Mouse (Mus musculus): ENCODE data around the gene Lmnb2. TPM values are rescaled to one million over a fixed set of nuclear protein-coding genes. Genes with fewer than 3 reads are reported as not detected.

Gene Lmnb2
- polyA plus RNA-seq (2015; fragmentation: Nextera tagmentation; extraction: Ambion mirVana): 54.0 and 54.9 TPM in 2 replicates

DNA sequence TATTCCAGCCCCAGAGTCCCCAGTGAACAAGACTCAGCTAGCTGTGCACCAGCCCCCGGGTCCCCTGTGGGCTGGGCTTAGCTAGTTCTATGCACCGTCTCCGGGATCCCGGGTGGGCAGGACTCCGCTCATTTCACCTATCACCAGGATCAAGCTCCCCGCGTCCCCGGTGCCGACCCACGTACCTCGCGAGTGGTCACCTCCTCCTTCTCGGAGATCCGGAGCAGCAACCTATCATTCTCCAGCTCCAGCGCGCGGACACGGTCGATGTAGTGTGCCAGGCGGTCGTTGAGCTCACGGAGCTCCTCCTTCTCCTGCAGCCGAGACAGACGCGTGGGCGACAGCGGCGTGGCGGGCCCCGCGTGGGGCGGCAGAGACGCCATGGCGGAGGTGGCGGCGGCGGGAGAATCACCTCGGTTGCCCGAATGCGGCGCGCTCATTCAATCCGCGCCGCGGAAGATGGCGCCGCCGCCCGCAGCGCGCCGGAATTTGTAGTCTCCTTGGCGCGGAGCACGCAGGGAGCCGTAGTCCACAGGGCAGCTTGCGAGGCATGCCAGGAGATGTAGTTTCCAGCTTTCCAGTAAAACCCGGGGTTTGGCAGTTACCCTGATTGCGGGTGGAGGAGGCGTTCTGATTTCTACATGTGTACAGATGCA is at the start of gene Lmnb2:
Lmnb2 (minus strand) TSS at position 467 of the 656 bp plus-strand sequence.
- peak; percentile 87 for ATAC-seq
- H3K4me2 ChIP-seq: peak within 1 kb of the TSS; percentile 99
- H3K36me3 ChIP-seq (ENCODE audit: poor library complexity, severe bottlenecking): peaks cover 23% of the 10 kb centered on the region
- H3K27ac ChIP-seq: peak within 1 kb of the TSS; percentile 48; the same call in 1 of the 2 replicates
- H3K27me3 ChIP-seq: no peaks in the 10 kb centered on the region
- peaks cover 31% of the 10 kb centered on the region for H3K4me1 ChIP-seq
- no peaks in the 10 kb centered on the region for H3K9me3 ChIP-seq (replicated peaks)
- H3K9ac ChIP-seq: peak within 1 kb of the TSS; percentile 90
- peak within 1 kb of the TSS; percentile 93 for H3K4me3 ChIP-seq
- WGBS: 1% methylated on average over 61 of the region's 61 CpGs

DNA sequence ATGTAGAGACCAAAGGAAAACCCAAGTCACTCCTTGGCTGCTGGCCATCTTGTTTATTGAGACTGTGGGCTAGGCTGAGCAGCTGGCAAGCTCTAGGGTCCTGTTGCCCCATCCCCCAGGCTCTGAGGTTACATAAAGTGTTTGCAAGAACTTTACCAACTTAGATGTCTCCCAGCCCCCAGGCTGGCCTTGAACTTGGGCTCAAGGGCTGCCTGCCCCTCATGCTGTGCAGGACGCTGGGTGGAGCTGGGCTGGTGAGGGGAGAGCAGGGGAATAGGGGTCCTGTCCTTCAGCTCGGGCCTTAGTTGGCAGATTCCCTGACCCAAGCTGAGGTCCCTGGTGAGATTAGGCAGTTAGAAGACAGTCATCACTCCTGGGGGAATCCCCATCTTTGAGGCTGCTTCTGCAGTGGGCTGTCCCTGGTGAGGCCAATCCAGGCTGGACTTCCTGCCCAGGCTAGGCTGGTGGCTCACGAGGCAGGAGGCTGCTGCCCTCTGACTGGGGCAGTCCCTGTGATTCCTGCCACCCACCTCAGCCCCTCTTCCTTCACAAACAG is 49.1 kb upstream of the Lmnb2 start:
- Histone ChIP-seq H3K9ac (no peak overlapping the region), H3K27ac (no peak overlapping the region; the same call in 1 of the 2 replicates), H3K4me1 (peaks cover 11% of the 10 kb centered on the region), H3K9me3 (replicated peaks) (no peaks in the 10 kb centered on the region), H3K4me2 (no peak overlapping the region), H3K36me3 (ENCODE audit: poor library complexity, severe bottlenecking) (no peaks in the 10 kb centered on the region), H3K4me3 (no peak overlapping the region), H3K27me3 (no peaks in the 10 kb centered on the region)
- ATAC-seq: no peak
- WGBS: 75% methylated on average over 3 of the region's 3 CpGs

DNA sequence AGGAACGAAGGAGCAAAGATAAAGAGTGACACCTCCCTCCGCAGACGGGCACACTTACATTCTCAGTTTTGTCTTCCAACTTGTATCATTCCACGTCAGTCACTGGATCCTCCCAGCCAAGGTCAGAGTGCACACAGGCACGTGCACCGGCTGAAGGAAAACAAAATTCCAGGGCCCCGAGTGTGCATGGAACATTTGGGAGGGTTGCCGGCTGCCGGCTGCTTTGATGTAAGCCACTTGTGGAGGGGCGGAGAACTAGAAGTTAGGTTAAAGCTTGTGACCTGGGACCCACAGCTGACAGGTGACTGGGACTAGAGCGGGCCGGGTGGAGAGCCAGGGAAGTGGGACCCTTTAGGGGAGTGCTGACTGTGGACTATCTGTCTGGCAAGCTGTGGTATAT is 48.3 kb upstream of the Lmnb2 start:
- H3K4me1 ChIP-seq: peaks cover 12% of the 10 kb centered on the region
- no peaks in the 10 kb centered on the region for H3K36me3 ChIP-seq (ENCODE audit: poor library complexity, severe bottlenecking)
- no peak for ATAC-seq
- 63% methylated on average over 12 of the region's 12 CpGs for WGBS
- H3K9me3 ChIP-seq (replicated peaks): no peaks in the 10 kb centered on the region
- H3K9ac ChIP-seq: no peak overlapping the region
- no peaks in the 10 kb centered on the region for H3K27me3 ChIP-seq
- no peak overlapping the region for H3K4me2 ChIP-seq
- H3K27ac ChIP-seq: no peak overlapping the region
- no peak overlapping the region for H3K4me3 ChIP-seq

DNA sequence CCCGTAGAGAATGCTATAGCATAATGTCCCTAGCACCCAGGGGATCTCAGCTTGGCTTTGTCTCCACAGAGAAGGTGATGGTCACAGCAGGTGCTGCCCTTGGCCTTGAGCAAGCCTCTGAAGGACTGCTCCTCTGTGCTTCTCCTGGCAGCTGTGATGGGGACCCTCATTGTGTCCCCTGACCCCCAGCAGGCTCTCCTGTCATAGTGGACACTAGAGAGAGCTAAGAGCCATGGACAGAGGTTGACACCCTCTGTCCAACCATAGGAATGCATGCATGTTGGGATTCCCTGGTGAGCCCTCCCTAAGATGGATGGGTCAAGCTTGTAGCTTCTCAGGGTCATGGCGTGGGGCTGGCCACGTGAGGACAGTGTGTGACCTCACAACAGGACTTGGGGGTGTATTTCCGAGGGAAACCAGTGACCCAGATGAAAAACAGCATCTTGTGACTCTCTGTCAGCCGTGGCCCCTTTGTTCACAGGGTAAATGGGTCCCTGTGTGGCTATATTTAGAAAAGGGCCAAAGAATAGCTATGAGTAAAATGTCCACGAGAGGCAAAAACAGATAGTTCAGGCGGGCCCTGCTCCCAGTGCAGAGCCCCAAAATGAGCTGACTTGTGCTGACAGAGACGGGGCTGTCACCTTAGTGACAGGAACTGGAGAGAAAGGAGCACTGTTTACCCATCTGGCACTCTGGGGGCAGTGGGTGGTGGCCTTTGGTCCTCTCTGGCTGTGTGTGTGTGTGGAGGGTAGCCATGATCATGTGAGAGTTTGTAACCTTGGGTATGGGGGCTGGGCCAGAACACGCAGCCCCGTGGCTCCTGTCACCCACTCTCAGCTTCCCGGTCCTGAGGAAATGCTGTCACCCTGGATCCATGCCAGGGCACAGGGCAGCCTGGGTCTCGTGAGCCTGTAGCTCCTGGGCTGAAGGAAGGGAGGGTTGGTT is 45.3 kb upstream of the Lmnb2 start:
- no peak for ATAC-seq
- Histone ChIP-seq H3K9ac (no peak overlapping the region), H3K27ac (no peak overlapping the region), H3K4me1 (peaks cover 15% of the 10 kb centered on the region), H3K36me3 (ENCODE audit: poor library complexity, severe bottlenecking) (no peaks in the 10 kb centered on the region), H3K4me3 (no peak overlapping the region), H3K4me2 (no peak overlapping the region), H3K9me3 (replicated peaks) (no peaks in the 10 kb centered on the region), H3K27me3 (peaks cover 5% of the 10 kb centered on the region; the same call in 1 of the 2 replicates)
- 61% methylated on average over 12 of the region's 12 CpGs for WGBS

DNA sequence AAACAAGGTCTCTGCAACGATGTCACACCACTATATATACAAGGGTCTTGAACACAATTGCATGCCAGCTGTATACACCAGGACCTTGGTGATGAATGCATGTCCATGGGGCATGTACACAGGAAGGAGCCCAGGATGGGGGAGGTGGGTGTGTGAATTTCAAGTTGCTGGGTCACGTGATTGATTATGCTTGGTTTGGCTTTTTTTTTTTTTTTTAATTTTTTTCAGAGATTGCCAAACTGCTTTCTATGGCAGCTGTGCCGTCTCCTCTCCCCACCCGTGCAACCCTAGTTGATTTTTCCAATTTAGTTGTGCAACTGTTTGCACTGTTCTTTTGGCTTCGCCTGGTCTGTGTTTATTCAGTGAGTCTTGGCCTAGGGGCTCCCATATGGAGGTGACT is 44.5 kb upstream of the Lmnb2 start:
- Histone ChIP-seq H3K27ac (no peak overlapping the region), H3K4me3 (no peak overlapping the region), H3K9ac (no peak overlapping the region), H3K9me3 (replicated peaks) (no peaks in the 10 kb centered on the region), H3K36me3 (ENCODE audit: poor library complexity, severe bottlenecking) (no peaks in the 10 kb centered on the region), H3K4me2 (no peak overlapping the region), H3K27me3 (peaks cover 5% of the 10 kb centered on the region; the same call in 1 of the 2 replicates), H3K4me1 (peaks cover 15% of the 10 kb centered on the region)
- 79% methylated on average over 5 of the region's 5 CpGs for WGBS
- ATAC-seq: no peak

DNA sequence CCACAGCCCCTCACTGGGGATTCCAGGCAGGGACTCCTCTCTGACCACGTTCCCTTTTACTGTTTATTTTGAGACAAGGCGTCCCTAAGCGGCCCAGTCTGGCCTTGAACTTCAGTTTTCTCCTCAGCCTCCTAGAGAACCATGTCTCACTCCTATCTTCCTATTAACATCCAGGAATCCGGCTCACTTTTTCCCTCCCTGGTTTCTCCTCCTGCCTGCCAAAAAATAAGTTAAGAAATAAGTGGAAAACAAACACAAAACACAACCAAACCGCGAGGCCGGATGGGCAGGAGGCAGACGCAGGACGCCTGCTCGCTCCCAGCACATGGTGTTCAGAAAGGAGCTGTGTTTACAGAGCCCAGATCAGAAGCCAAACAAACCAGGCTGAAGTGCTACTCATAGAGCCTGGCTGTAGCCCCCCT is 44.0 kb upstream of the Lmnb2 start:
- H3K4me3 ChIP-seq: no peak overlapping the region
- H3K4me1 ChIP-seq: peaks cover 11% of the 10 kb centered on the region
- 61% methylated on average over 10 of the region's 10 CpGs for WGBS
- no peak overlapping the region for H3K27ac ChIP-seq
- H3K27me3 ChIP-seq: peaks cover 5% of the 10 kb centered on the region; the same call in 1 of the 2 replicates
- no peak overlapping the region for H3K9ac ChIP-seq
- H3K4me2 ChIP-seq: no peak overlapping the region
- H3K9me3 ChIP-seq (replicated peaks): no peaks in the 10 kb centered on the region
- ATAC-seq: no peak
- H3K36me3 ChIP-seq (ENCODE audit: poor library complexity, severe bottlenecking): no peaks in the 10 kb centered on the region

DNA sequence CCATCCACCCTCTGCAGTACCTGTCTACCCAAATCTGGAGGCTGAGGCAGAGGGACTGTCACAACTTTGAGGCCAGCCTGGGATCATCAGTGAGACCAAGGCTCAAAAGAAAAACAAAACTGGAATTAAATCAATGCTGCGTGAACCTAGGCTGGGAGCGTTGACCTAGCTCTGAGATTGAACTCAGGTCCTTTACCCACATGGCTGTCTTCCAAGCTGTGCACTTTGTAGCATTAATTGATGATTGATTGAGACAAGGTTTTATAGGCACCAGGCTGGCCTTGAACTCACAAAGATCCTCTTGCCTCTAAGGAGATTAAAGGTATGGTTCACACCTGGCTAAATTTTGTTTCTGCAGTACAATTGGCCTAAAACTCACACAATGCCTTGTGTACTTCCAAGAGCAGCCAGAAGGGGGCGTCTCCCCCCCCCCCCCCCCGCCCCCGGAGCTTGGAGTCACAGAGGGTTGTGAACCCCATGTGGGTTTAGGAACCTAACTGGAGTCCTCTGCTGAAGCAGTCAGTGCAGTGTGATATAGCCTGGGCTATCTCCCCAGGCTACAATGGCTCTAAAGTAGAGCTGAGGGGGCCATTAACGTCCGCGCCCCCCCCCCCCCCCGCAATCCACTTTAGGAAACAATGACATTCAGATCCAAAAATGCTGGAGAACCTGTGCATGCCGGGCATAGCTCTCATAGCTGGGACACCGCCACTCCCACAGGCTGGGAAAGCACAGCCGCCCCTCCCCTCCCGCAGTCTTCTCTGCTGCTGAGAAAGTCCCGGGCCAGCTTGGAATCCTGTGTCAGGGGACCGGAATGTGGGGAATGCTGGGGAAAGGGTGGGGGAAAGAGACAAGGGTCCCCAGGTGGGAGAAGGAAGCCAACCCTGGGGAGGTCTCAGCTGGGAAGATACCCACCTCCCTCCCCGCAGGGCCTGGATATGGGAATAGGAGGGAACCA is 42.8 kb upstream of the Lmnb2 start:
- H3K9me3 ChIP-seq (replicated peaks): no peaks in the 10 kb centered on the region
- peaks cover 5% of the 10 kb centered on the region; the same call in 1 of the 2 replicates for H3K27me3 ChIP-seq
- 13% methylated on average over 16 of the region's 16 CpGs for WGBS
- 0 out of 2 replicates have a peak overlapping the region, but pooled peaks have one; percentile 34 for H3K9ac ChIP-seq
- peak; percentile 57; the same call in 1 of the 2 replicates for ATAC-seq
- no peaks in the 10 kb centered on the region for H3K36me3 ChIP-seq (ENCODE audit: poor library complexity, severe bottlenecking)
- H3K27ac ChIP-seq: no peak overlapping the region
- H3K4me1 ChIP-seq: peaks cover 9% of the 10 kb centered on the region; the same call in 1 of the 2 replicates
- no peak overlapping the region for H3K4me3 ChIP-seq
- H3K4me2 ChIP-seq: no peak overlapping the region

DNA sequence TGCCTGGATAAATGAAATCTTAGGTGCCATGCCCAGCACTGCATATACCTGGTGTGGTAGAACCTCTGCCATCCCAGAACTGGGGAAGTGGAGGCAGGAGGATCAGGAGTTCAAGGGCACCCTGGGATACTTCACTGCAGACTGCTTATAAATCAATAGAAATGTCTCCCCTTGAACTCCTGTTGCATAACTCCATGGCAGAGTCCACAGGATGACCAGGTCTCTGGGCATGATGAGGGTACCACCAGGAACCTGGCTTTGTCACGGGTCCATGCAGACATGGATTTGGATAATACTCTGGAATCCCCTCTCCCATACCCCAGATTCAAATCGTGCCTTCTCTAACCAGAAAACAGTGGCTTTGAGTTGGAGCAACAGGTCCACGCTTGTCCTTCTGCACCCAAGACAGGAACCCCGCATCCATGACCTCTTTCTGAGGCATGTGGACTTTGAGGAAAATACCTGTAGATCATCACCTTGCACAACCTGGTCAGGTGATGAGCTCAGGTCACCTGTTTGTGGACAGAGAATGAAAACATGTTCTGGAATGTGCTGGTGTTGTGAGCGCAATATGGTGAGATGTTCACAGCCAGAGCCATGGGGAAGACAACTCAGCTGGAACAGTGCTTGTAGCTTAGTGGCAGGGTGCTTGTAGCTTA is 41.1 kb upstream of the Lmnb2 start:
- Histone ChIP-seq H3K36me3 (ENCODE audit: poor library complexity, severe bottlenecking) (no peaks in the 10 kb centered on the region), H3K4me2 (no peak overlapping the region), H3K9me3 (replicated peaks) (no peaks in the 10 kb centered on the region), H3K4me3 (no peak overlapping the region), H3K4me1 (peaks cover 14% of the 10 kb centered on the region), H3K9ac (no peak overlapping the region), H3K27ac (no peak overlapping the region), H3K27me3 (peaks cover 5% of the 10 kb centered on the region; the same call in 1 of the 2 replicates)
- no peak for ATAC-seq
- 94% methylated on average over 5 of the region's 5 CpGs for WGBS

DNA sequence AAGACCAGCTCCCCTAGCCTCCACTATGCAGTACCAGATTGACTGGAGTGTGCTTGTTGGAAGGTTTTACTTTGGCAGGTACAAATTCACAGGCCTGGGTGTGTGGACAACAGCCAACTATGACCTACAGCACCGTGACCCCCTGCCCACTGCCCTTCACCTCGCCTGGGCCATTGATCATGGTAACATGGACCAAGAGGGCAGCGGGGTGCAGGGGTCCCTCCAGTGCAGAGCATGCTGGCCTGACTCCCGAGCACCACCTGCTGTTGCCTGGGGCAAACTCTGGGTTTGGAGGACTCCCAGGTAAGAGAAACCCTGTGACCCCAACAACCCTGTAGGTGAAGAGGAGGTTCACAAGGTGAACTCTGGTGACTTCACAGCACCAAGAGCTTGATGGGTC is 39.7 kb upstream of the Lmnb2 start:
- no peak for ATAC-seq
- Histone ChIP-seq H3K4me2 (no peak overlapping the region), H3K4me3 (no peak overlapping the region), H3K27me3 (peaks cover 7% of the 10 kb centered on the region; the same call in 1 of the 2 replicates), H3K27ac (no peak overlapping the region), H3K9ac (no peak overlapping the region), H3K9me3 (replicated peaks) (no peaks in the 10 kb centered on the region), H3K36me3 (ENCODE audit: poor library complexity, severe bottlenecking) (no peaks in the 10 kb centered on the region), H3K4me1 (peaks cover 10% of the 10 kb centered on the region; the same call in 1 of the 2 replicates)
- WGBS: 75% methylated on average over 4 of the region's 4 CpGs

DNA sequence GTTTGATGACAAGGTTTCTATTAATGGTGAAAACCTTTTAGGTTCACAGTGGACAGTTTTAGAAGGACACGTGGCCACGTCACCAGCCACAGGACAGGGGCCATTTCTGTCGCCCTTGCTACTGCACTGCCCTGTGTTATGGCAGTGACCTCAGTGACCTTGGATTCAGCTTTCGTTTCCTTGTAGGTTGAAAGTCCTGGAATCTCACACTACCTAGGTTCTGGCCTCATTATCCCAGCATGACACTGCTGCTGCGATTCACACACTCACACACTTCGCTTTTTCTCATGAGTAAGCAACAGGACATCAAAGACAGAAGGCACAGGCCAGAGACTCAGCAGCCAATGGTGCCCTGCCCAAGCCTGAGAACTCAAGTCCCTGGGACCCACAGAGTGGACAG is 38.9 kb upstream of the Lmnb2 start:
- no peaks in the 10 kb centered on the region for H3K9me3 ChIP-seq (replicated peaks)
- peaks cover 9% of the 10 kb centered on the region; the same call in 1 of the 2 replicates for H3K27me3 ChIP-seq
- no peak overlapping the region for H3K9ac ChIP-seq
- peaks cover 10% of the 10 kb centered on the region; the same call in 1 of the 2 replicates for H3K4me1 ChIP-seq
- no peak for ATAC-seq
- no peak overlapping the region for H3K4me3 ChIP-seq
- no peak overlapping the region for H3K4me2 ChIP-seq
- WGBS: 82% methylated on average over 6 of the region's 6 CpGs
- H3K36me3 ChIP-seq (ENCODE audit: poor library complexity, severe bottlenecking): no peaks in the 10 kb centered on the region
- H3K27ac ChIP-seq: no peak overlapping the region
